ENCODE assay signal across 8 mouse cellular contexts in genomic region chr1:85735463-85736123, GRCm38 (mm10). TPM values are rescaled to one million over a fixed set of nuclear protein-coding genes. Genes with fewer than 3 reads are reported as not detected.
A peak's percentile ranks its signal among the peaks of the same experiment; 100 is the strongest.
DNase-seq lines count a peak whose midpoint lies in the region; ATAC-seq lines count a peak whose summit lies in the region.

No protein-coding gene starts in this region.

- H3K9ac ChIP-seq in forebrain, embryonic 14.5 days (ENCODE audit: low read length), result no peak overlapping the region
- H3K9ac ChIP-seq in forebrain, embryonic 12.5 days, result no peak overlapping the region
- peak overlapping the region; percentile 72 for H3K9ac ChIP-seq in liver, embryonic 13.5 days
- no peak overlapping the region for H3K9ac ChIP-seq in neural tube, embryonic 15.5 days (replicated peaks)

- H3K4me2 ChIP-seq in forebrain, embryonic 14.5 days (ENCODE audit: low read length), result no peak overlapping the region
- no peak overlapping the region for H3K4me2 ChIP-seq in forebrain, embryonic 12.5 days
- H3K4me2 ChIP-seq in liver, embryonic 13.5 days, result peak overlapping the region; percentile 78
- no peak overlapping the region for H3K4me2 ChIP-seq in neural tube, embryonic 15.5 days

- no peaks in the 10 kb centered on the region for H3K27me3 ChIP-seq in forebrain, embryonic 14.5 days (replicated peaks; ENCODE audit: control insufficient read depth, insufficient read depth, low read length)
- no peaks in the 10 kb centered on the region for H3K27me3 ChIP-seq in forebrain, embryonic 12.5 days
- no peaks in the 10 kb centered on the region for H3K27me3 ChIP-seq in embryonic facial prominence, embryonic 10.5 days (replicated peaks; ENCODE audit: low read depth, poor library complexity, severe bottlenecking)
- no peaks in the 10 kb centered on the region for H3K27me3 ChIP-seq in liver, embryonic 13.5 days
- H3K27me3 ChIP-seq in neural tube, embryonic 15.5 days (replicated peaks), result no peaks in the 10 kb centered on the region

- no peaks in the 10 kb centered on the region for H3K36me3 ChIP-seq in forebrain, embryonic 14.5 days (ENCODE audit: control insufficient read depth, insufficient read depth, low read length)
- H3K36me3 ChIP-seq in forebrain, embryonic 12.5 days (replicated peaks), result no peaks in the 10 kb centered on the region
- H3K36me3 ChIP-seq in embryonic facial prominence, embryonic 10.5 days (replicated peaks), result no peaks in the 10 kb centered on the region
- H3K36me3 ChIP-seq in liver, embryonic 13.5 days, result 0 out of 2 replicates have a peak, but pooled peaks cover 3% of the 10 kb centered on the region
- H3K36me3 ChIP-seq in neural tube, embryonic 15.5 days, result no peaks in the 10 kb centered on the region

- H3K4me1 ChIP-seq in forebrain, embryonic 14.5 days (ENCODE audit: control insufficient read depth, insufficient read depth, low read length), result no peaks in the 10 kb centered on the region
- H3K4me1 ChIP-seq in forebrain, embryonic 12.5 days, result no peaks in the 10 kb centered on the region
- H3K4me1 ChIP-seq in embryonic facial prominence, embryonic 10.5 days, result peaks cover 14% of the 10 kb centered on the region; the same call in 1 of the 2 replicates
- H3K4me1 ChIP-seq in liver, embryonic 13.5 days (replicated peaks), result peaks cover 18% of the 10 kb centered on the region
- H3K4me1 ChIP-seq in neural tube, embryonic 15.5 days, result peaks cover 4% of the 10 kb centered on the region

- peak; percentile 10; the same call in 1 of the 2 replicates for ATAC-seq in forebrain, embryonic 14.5 days
- no peak for ATAC-seq in forebrain, embryonic 12.5 days (ENCODE audit: low FRiP score)
- ATAC-seq in liver, embryonic 13.5 days (ENCODE audit: low read depth), result peak; percentile 91
- ATAC-seq in neural tube, embryonic 15.5 days (ENCODE audit: low FRiP score), result peak; percentile 33; the same call in 1 of the 2 replicates

- no peak overlapping the region for H3K27ac ChIP-seq in forebrain, embryonic 14.5 days (ENCODE audit: low read depth, low read length)
- no peak overlapping the region for H3K27ac ChIP-seq in forebrain, embryonic 12.5 days
- peak overlapping the region; percentile 64; the same call in 1 of the 2 replicates for H3K27ac ChIP-seq in embryonic facial prominence, embryonic 10.5 days (replicated peaks)
- peak overlapping the region; percentile 70 for H3K27ac ChIP-seq in liver, embryonic 13.5 days
- H3K27ac ChIP-seq in neural tube, embryonic 15.5 days (replicated peaks), result no peak overlapping the region

- no peak for DNase-seq in forebrain, embryonic 14.5 days (ENCODE audit: low spot score)
- DNase-seq in embryonic facial prominence, embryonic 10.5 days (ENCODE audit: low spot score), result no peak
- peak; percentile 32 for DNase-seq in heart, postnatal 4 days
- peak; percentile 69 for DNase-seq in liver, embryonic 13.5 days
- no peak for DNase-seq in cerebellum, adult 9-11 months
- DNase-seq in testis, postnatal 10 days (ENCODE audit: low spot score), result no peak

- H3K9me3 ChIP-seq in forebrain, embryonic 14.5 days (replicated peaks; ENCODE audit: control insufficient read depth, low read length), result no peaks in the 10 kb centered on the region
- H3K9me3 ChIP-seq in forebrain, embryonic 12.5 days, result no peaks in the 10 kb centered on the region
- H3K9me3 ChIP-seq in embryonic facial prominence, embryonic 10.5 days, result no peaks in the 10 kb centered on the region
- no peaks in the 10 kb centered on the region for H3K9me3 ChIP-seq in liver, embryonic 13.5 days (replicated peaks)
- no peaks in the 10 kb centered on the region for H3K9me3 ChIP-seq in neural tube, embryonic 15.5 days (replicated peaks)

- no peak overlapping the region for H3K4me3 ChIP-seq in forebrain, embryonic 14.5 days (ENCODE audit: low read depth, low read length)
- no peak overlapping the region for H3K4me3 ChIP-seq in forebrain, embryonic 12.5 days (replicated peaks)
- peak overlapping the region; percentile 44 for H3K4me3 ChIP-seq in embryonic facial prominence, embryonic 10.5 days
- peak overlapping the region; percentile 55 for H3K4me3 ChIP-seq in liver, embryonic 13.5 days (replicated peaks)
- H3K4me3 ChIP-seq in neural tube, embryonic 15.5 days (replicated peaks), result no peak overlapping the region

- WGBS in forebrain, embryonic 14.5 days, result 80% methylated on average over 13 of the region's 13 CpGs
- WGBS in forebrain, embryonic 12.5 days, result 79% methylated on average over 13 of the region's 13 CpGs
- 75% methylated on average over 13 of the region's 13 CpGs for WGBS in embryonic facial prominence, embryonic 10.5 days
- WGBS in liver, embryonic 13.5 days (ENCODE audit: insufficient replicate concordance), result 20% methylated on average over 13 of the region's 13 CpGs
- 74% methylated on average over 13 of the region's 13 CpGs for WGBS in neural tube, embryonic 15.5 days

RNA-seq across cellular contexts. Expression of gene A630001G21Rik, which starts 42.9 kb away (rescaled TPM):
- 0.33 and 0.48 TPM in 2 replicates for polyA plus RNA-seq in forebrain, embryonic 14.5 days (2014; fragmentation: Nextera tagmentation; extraction: Ambion mirVana)
- 0.53 and 1.6 TPM in 2 replicates for polyA plus RNA-seq in forebrain, embryonic 12.5 days (2016; fragmentation: Nextera tagmentation; extraction: Ambion mirVana)
- polyA plus RNA-seq in embryonic facial prominence, embryonic 10.5 days (2016; fragmentation: Nextera tagmentation; extraction: Ambion mirVana), result 0.59 and 0.92 TPM in 2 replicates
- total RNA-seq in heart, postnatal 4 days (2021), result under 1 TPM; 0.54 to 0.88 TPM
- polyA plus RNA-seq in liver, embryonic 13.5 days (2015; fragmentation: Nextera tagmentation; extraction: Ambion mirVana), result 2.6 and 2.7 TPM in 2 replicates
- polyA plus RNA-seq in neural tube, embryonic 15.5 days (2015; fragmentation: Nextera tagmentation; extraction: Ambion mirVana), result 0.45 and 2.0 TPM in 2 replicates

RNA-seq across cellular contexts. Expression of gene Cab39, which starts 57.6 kb away (rescaled TPM):
- 62.9 and 74.3 TPM in 2 replicates for polyA plus RNA-seq in forebrain, embryonic 14.5 days (2014; fragmentation: Nextera tagmentation; extraction: Ambion mirVana)
- polyA plus RNA-seq in forebrain, embryonic 12.5 days (2016; fragmentation: Nextera tagmentation; extraction: Ambion mirVana), result 68.3 and 69.7 TPM in 2 replicates
- 33.6 and 34.2 TPM in 2 replicates for polyA plus RNA-seq in embryonic facial prominence, embryonic 10.5 days (2016; fragmentation: Nextera tagmentation; extraction: Ambion mirVana)
- 100 to 1,000 TPM in 1 of 2 experiments, 10 to 100 TPM in 1; 90.7 to 102 TPM for total RNA-seq in heart, postnatal 4 days (2021)
- 11.4 and 13.4 TPM in 2 replicates for polyA plus RNA-seq in liver, embryonic 13.5 days (2015; fragmentation: Nextera tagmentation; extraction: Ambion mirVana)
- 42.8 and 45.3 TPM in 2 replicates for polyA plus RNA-seq in neural tube, embryonic 15.5 days (2015; fragmentation: Nextera tagmentation; extraction: Ambion mirVana)

Comparison
In these comparisons a context has a peak if more than half of its experiments do, and no peak if none do; other contexts are left out.
1. DNase-seq: peak in heart, postnatal 4 days (single experiment) and liver, embryonic 13.5 days (single experiment); none in forebrain, embryonic 14.5 days (single experiment), embryonic facial prominence, embryonic 10.5 days (single experiment), cerebellum, adult 9-11 months (single experiment) and testis, postnatal 10 days (single experiment).
2. H3K27ac ChIP-seq: peak in embryonic facial prominence, embryonic 10.5 days (single experiment) and liver, embryonic 13.5 days (single experiment); none in forebrain, embryonic 14.5 days (single experiment), forebrain, embryonic 12.5 days (single experiment) and neural tube, embryonic 15.5 days (single experiment).
3. H3K4me3 ChIP-seq: peak in embryonic facial prominence, embryonic 10.5 days (single experiment) and liver, embryonic 13.5 days (single experiment); none in forebrain, embryonic 14.5 days (single experiment), forebrain, embryonic 12.5 days (single experiment) and neural tube, embryonic 15.5 days (single experiment).